Mouse (Mus musculus) limb, embryonic 11.5 days (tissue): Measurements from ENCODE around the gene Spata32. TPM values are rescaled to one million over a fixed set of nuclear protein-coding genes. Genes with fewer than 3 reads are reported as not detected.
A peak's percentile ranks its signal among the peaks of the same experiment; 100 is the strongest.

Source experiments
- ATAC-seq: fragments of 200-750 bp; cut with Nextera tagmentation; 2 replicates; pipeline ENCODE4 v1.8.0; 2017; ENCODE audit warnings: low read depth; ENCODE audit not compliant: insufficient number of reproducible peaks, low FRiP score, low TSS enrichment
- DNase-seq: peaks from one replicate; pipeline ENCODE4 v3.0.0-alpha.2; 2015; ENCODE audit warnings: low spot score
- H3K27ac ChIP-seq: fragments of 300-500 bp; sonication (generic); replicated peaks from 2 replicates; pipeline ENCODE4 v1.5.1; 2014; ENCODE audit warnings: low read depth, mild to moderate bottlenecking, low read length
- H3K27me3 ChIP-seq: fragments of 300-500 bp; sonication (generic); 2 replicates; pipeline ENCODE4 v1.6.1; 2014; ENCODE audit warnings: mild to moderate bottlenecking, low read length, mixed read lengths; ENCODE audit not compliant: control insufficient read depth, insufficient read depth
- H3K36me3 ChIP-seq: fragments of 300-500 bp; sonication (generic); 2 replicates; pipeline ENCODE4 v1.6.1; 2014; ENCODE audit warnings: mild to moderate bottlenecking, low read length, moderate library complexity, mixed read lengths; ENCODE audit not compliant: control insufficient read depth, insufficient read depth
- H3K4me1 ChIP-seq: fragments of 300-500 bp; sonication (generic); 2 replicates; pipeline ENCODE4 v1.6.1; 2014; ENCODE audit warnings: low read length, mixed read lengths; ENCODE audit not compliant: control insufficient read depth, insufficient read depth
- H3K4me2 ChIP-seq: fragments of 300-500 bp; sonication (generic); 2 replicates; pipeline ENCODE4 v1.6.1; 2014; ENCODE audit warnings: low read depth, mild to moderate bottlenecking, moderate library complexity; ENCODE audit not compliant: severe bottlenecking
- H3K4me3 ChIP-seq: fragments of 300-500 bp; sonication (generic); 2 replicates; pipeline ENCODE4 v1.5.1; 2014; ENCODE audit warnings: low read depth, low read length
- H3K9ac ChIP-seq: fragments of 300-500 bp; sonication (generic); 2 replicates; pipeline ENCODE4 v1.6.1; 2014; ENCODE audit warnings: mild to moderate bottlenecking, low read length
- H3K9me3 ChIP-seq: fragments of 300-500 bp; sonication (generic); 2 replicates; pipeline ENCODE4 v1.6.1; 2016; ENCODE audit warnings: low read length; ENCODE audit not compliant: control insufficient read depth
- WGBS: fragments of 180-500 bp; shearing (Covaris S2); extraction: QIAGEN DNeasy Blood & Tissue Kit; methylation state at CpG from one replicate; pipeline ENCODE4 v1.1.7; 2014; 5-methylcytosine and 5-hydroxymethylcytosine counted together
- polyA plus RNA-seq: library from polyadenylated mRNA; unstranded; fragments of >200 nt; fragmentation: Nextera tagmentation; extraction: Ambion mirVana; gene quantifications from 2 replicates; pipeline ENCODE4 v1.2.1, GENCODE M21; 2014

Spata32 gene
- polyA plus RNA-seq, 1 experiment from 2014 or later: not detected

- no peak overlapping the region for H3K4me2 ChIP-seq
- WGBS: 81% methylated on average over 5 of the region's 5 CpGs
Observed at GRCm38 (mm10) chr11:103195656-103196055, 22.6 kb downstream of the Spata32 start.

GRCm38 (mm10) chr11:103195236-103195635, 23.0 kb downstream of the Spata32 start:
- no peak overlapping the region for H3K27ac ChIP-seq
- DNase-seq: no peak
- H3K36me3 ChIP-seq: no peaks in the 10 kb centered on the region
- peaks cover 3% of the 10 kb centered on the region; the same call in 1 of the 2 replicates for H3K4me1 ChIP-seq
- ATAC-seq: no peak
- WGBS: 90% methylated on average over 18 of the region's 18 CpGs
- H3K9ac ChIP-seq: no peak overlapping the region
- H3K27me3 ChIP-seq: peaks cover 97% of the 10 kb centered on the region
- no peaks in the 10 kb centered on the region for H3K9me3 ChIP-seq
- no peak overlapping the region for H3K4me3 ChIP-seq
- H3K4me2 ChIP-seq: no peak overlapping the region

More at GRCm38 (mm10) chr11:103195656-103196055, 22.6 kb downstream of the Spata32 start:
- Histone ChIP-seq H3K9me3 (no peaks in the 10 kb centered on the region), H3K27me3 (peaks cover 97% of the 10 kb centered on the region), H3K9ac (no peak overlapping the region), H3K4me3 (no peak overlapping the region), H3K36me3 (no peaks in the 10 kb centered on the region), H3K27ac (no peak overlapping the region), H3K4me1 (peaks cover 3% of the 10 kb centered on the region; the same call in 1 of the 2 replicates)
- ATAC-seq: no peak
- no peak for DNase-seq

GRCm38 (mm10) chr11:103193825-103194168, 24.4 kb downstream of the Spata32 start:
- ATAC-seq (no peak), DNase-seq (no peak)
- H3K4me2 ChIP-seq: no peak overlapping the region
- H3K27ac ChIP-seq: no peak overlapping the region
- peaks cover 88% of the 10 kb centered on the region for H3K27me3 ChIP-seq
- H3K4me3 ChIP-seq: no peak overlapping the region
- peaks cover 1% of the 10 kb centered on the region; the same call in 1 of the 2 replicates for H3K4me1 ChIP-seq
- no peaks in the 10 kb centered on the region for H3K36me3 ChIP-seq
- no peak overlapping the region for H3K9ac ChIP-seq
- no peaks in the 10 kb centered on the region for H3K9me3 ChIP-seq
- 34% methylated on average over 9 of the region's 9 CpGs for WGBS

- no peak for ATAC-seq
- Histone ChIP-seq H3K27me3 (peaks cover 82% of the 10 kb centered on the region), H3K4me1 (no peaks in the 10 kb centered on the region), H3K4me3 (peak overlapping the region; percentile 20), H3K4me2 (peak overlapping the region; percentile 36; the same call in 1 of the 2 replicates), H3K27ac (no peak overlapping the region), H3K36me3 (no peaks in the 10 kb centered on the region), H3K9me3 (no peaks in the 10 kb centered on the region), H3K9ac (no peak overlapping the region)
- peak; percentile 54 for DNase-seq
- 4% methylated on average over 43 of the region's 44 CpGs for WGBS
Observed at GRCm38 (mm10) chr11:103192956-103193824, 25.0 kb downstream of the Spata32 start.

- DNase-seq (no peak), ATAC-seq (no peak)
- Histone ChIP-seq H3K4me2 (peak overlapping the region; percentile 36; the same call in 1 of the 2 replicates), H3K4me1 (no peaks in the 10 kb centered on the region), H3K27me3 (peaks cover 74% of the 10 kb centered on the region), H3K9ac (no peak overlapping the region), H3K9me3 (no peaks in the 10 kb centered on the region), H3K4me3 (peak overlapping the region; percentile 20), H3K36me3 (no peaks in the 10 kb centered on the region), H3K27ac (no peak overlapping the region)
- WGBS: 14% methylated on average over 28 of the region's 28 CpGs
Observed at GRCm38 (mm10) chr11:103192230-103192955, 25.8 kb downstream of the Spata32 start.

GRCm38 (mm10) chr11:103184891-103185290, 33.3 kb downstream of the Spata32 start:
- 37% methylated on average over 2 of the region's 2 CpGs for WGBS
- no peak overlapping the region for H3K4me3 ChIP-seq
- no peaks in the 10 kb centered on the region for H3K4me1 ChIP-seq
- no peak for ATAC-seq
- H3K36me3 ChIP-seq: no peaks in the 10 kb centered on the region
- no peak overlapping the region for H3K27ac ChIP-seq
- peak; percentile 57 for DNase-seq
- H3K4me2 ChIP-seq: no peak overlapping the region
- H3K9me3 ChIP-seq: no peaks in the 10 kb centered on the region
- 0 out of 2 replicates have a peak, but pooled peaks cover 5% of the 10 kb centered on the region for H3K27me3 ChIP-seq
- H3K9ac ChIP-seq: no peak overlapping the region

- ATAC-seq (no peak), DNase-seq (no peak)
- Histone ChIP-seq H3K4me1 (no peaks in the 10 kb centered on the region), H3K4me2 (no peak overlapping the region), H3K9ac (no peak overlapping the region), H3K27ac (no peak overlapping the region), H3K4me3 (no peak overlapping the region), H3K9me3 (no peaks in the 10 kb centered on the region), H3K36me3 (no peaks in the 10 kb centered on the region), H3K27me3 (no peaks in the 10 kb centered on the region)
- WGBS: 94% methylated on average over 3 of the region's 3 CpGs
Observed at GRCm38 (mm10) chr11:103181911-103182310, 36.3 kb downstream of the Spata32 start.

GRCm38 (mm10) chr11:103181349-103181748, 36.9 kb downstream of the Spata32 start:
- no peak overlapping the region for H3K4me3 ChIP-seq
- no peaks in the 10 kb centered on the region for H3K27me3 ChIP-seq
- no peak for ATAC-seq
- no peaks in the 10 kb centered on the region for H3K4me1 ChIP-seq
- H3K4me2 ChIP-seq: no peak overlapping the region
- WGBS: 75% methylated on average over 9 of the region's 9 CpGs
- DNase-seq: no peak
- no peak overlapping the region for H3K9ac ChIP-seq
- H3K9me3 ChIP-seq: no peaks in the 10 kb centered on the region
- H3K36me3 ChIP-seq: no peaks in the 10 kb centered on the region
- H3K27ac ChIP-seq: no peak overlapping the region
